Mouse (Mus musculus) megakaryocyte-erythroid progenitor cell, adult 5-6 weeks (primary cell): ENCODE data around the gene Atp8a1. TPM values are rescaled to one million over a fixed set of nuclear protein-coding genes. Genes with fewer than 3 reads are reported as not detected.

Experiments used
- ATAC-seq: replicated peaks from 2 replicates; pipeline ENCODE4 v1.8.0; 2016; ENCODE audit warnings: mild to moderate bottlenecking, inconsistent platforms; ENCODE audit not compliant: severe bottlenecking, poor library complexity, low FRiP score, low TSS enrichment
- total RNA-seq, 2 experiments: library from RNA; stranded (forward) in 1 of 2; stranded (reverse) in 1 of 2; fragments of 200-1000, 215-1000 nt in 1 of 2; fragments of >200 nt in 1 of 2; fragmentation: Nextera tagmentation in 1 of 2; gene quantifications; 2 replicates each; pipeline ENCODE4 v1.2.3; 2014 to 2017

Atp8a1 gene
- total RNA-seq, 2 experiments from 2014 or later: 163 to 184 TPM

GRCm38 (mm10) chr5:67649156-67649555 lies 198.1 kb downstream of the Atp8a1 start:
- no peak for ATAC-seq

- ATAC-seq: peak; percentile 58; the same call in 1 of the 2 replicates
Measured at GRCm38 (mm10) chr5:67647568-67647967, 199.7 kb downstream of the Atp8a1 start.

GRCm38 (mm10) chr5:67646756-67647529 lies 200.3 kb downstream of the Atp8a1 start:
- ATAC-seq: no peak

- no peak for ATAC-seq
Measured at GRCm38 (mm10) chr5:67643537-67644255, 203.5 kb downstream of the Atp8a1 start.

GRCm38 (mm10) chr5:67641406-67642120 lies 205.7 kb downstream of the Atp8a1 start:
- no peak for ATAC-seq

- ATAC-seq: no peak
Measured at GRCm38 (mm10) chr5:67640596-67641312, 206.5 kb downstream of the Atp8a1 start.

- no peak for ATAC-seq
Measured at GRCm38 (mm10) chr5:67634339-67634738, 212.9 kb downstream of the Atp8a1 start.

GRCm38 (mm10) chr5:67633831-67634268 lies 213.4 kb downstream of the Atp8a1 start:
- ATAC-seq: no peak

GRCm38 (mm10) chr5:67633138-67633782 lies 214.0 kb downstream of the Atp8a1 start:
- no peak for ATAC-seq

- ATAC-seq: no peak
Measured at GRCm38 (mm10) chr5:67631261-67631660, 216.0 kb downstream of the Atp8a1 start.

- ATAC-seq: no peak
Measured at GRCm38 (mm10) chr5:67629861-67630260, 217.4 kb downstream of the Atp8a1 start.

GRCm38 (mm10) chr5:67629440-67629839 lies 217.8 kb downstream of the Atp8a1 start:
- no peak for ATAC-seq

- no peak for ATAC-seq
Measured at GRCm38 (mm10) chr5:67628180-67628940, 218.9 kb downstream of the Atp8a1 start.

GRCm38 (mm10) chr5:67621230-67621629 lies 226.0 kb downstream of the Atp8a1 start:
- ATAC-seq: no peak

GRCm38 (mm10) chr5:67609520-67609837 lies 237.8 kb downstream of the Atp8a1 start:
- ATAC-seq: no peak

- no peak for ATAC-seq
Measured at GRCm38 (mm10) chr5:67608674-67609519, 238.3 kb downstream of the Atp8a1 start.

- ATAC-seq: peak; percentile 58; the same call in 1 of the 2 replicates
Measured at GRCm38 (mm10) chr5:67607804-67608673, 239.2 kb downstream of the Atp8a1 start, which contains the start of gene Shisa3. Gene Shisa3, plus strand, starts transcription at chr5:67607882.
